Mouse (Mus musculus) hindbrain, embryonic 14.5 days (tissue): ENCODE results near the gene Tbc1d16. TPM values are rescaled to one million over a fixed set of nuclear protein-coding genes. Genes with fewer than 3 reads are reported as not detected.

ENCODE experiments used
- ATAC-seq: fragments of 200-750 bp; cut with Nextera tagmentation; 2 replicates; pipeline ENCODE4 v1.8.0; 2017; ENCODE audit warnings: moderate number of reproducible peaks, mild to moderate bottlenecking, moderate TSS enrichment, moderate library complexity; ENCODE audit not compliant: low FRiP score
- DNase-seq: peaks from one replicate; pipeline ENCODE4 v3.0.0-alpha.2; 2015; ENCODE audit warnings: low spot score
- H3K27ac ChIP-seq: fragments of 300-500 bp; sonication (generic); 2 replicates; pipeline ENCODE4 v1.5.1; 2014; ENCODE audit warnings: mild to moderate bottlenecking, moderate library complexity
- H3K27me3 ChIP-seq: fragments of 300-500 bp; sonication (generic); 2 replicates; pipeline ENCODE4 v1.6.1; 2014; ENCODE audit warnings: mild to moderate bottlenecking, low read length, mixed read lengths; ENCODE audit not compliant: control insufficient read depth, insufficient read depth
- H3K36me3 ChIP-seq: fragments of 300-500 bp; sonication (generic); replicated peaks from 2 replicates; pipeline ENCODE4 v1.6.1; 2014; ENCODE audit not compliant: control insufficient read depth, insufficient read depth
- H3K4me1 ChIP-seq: fragments of 300-500 bp; sonication (generic); replicated peaks from 2 replicates; pipeline ENCODE4 v1.6.1; 2014; ENCODE audit warnings: antibody characterized with exemption, low read length, mixed read lengths; ENCODE audit not compliant: control insufficient read depth, insufficient read depth
- H3K4me2 ChIP-seq: fragments of 300-500 bp; sonication (generic); replicated peaks from 2 replicates; pipeline ENCODE4 v1.6.1; 2014; ENCODE audit warnings: mild to moderate bottlenecking, moderate library complexity
- H3K4me3 ChIP-seq: fragments of 300-500 bp; sonication (generic); replicated peaks from 2 replicates; pipeline ENCODE4 v1.5.1; 2014; ENCODE audit warnings: mild to moderate bottlenecking, low read length
- H3K9ac ChIP-seq: fragments of 300-500 bp; sonication (generic); 2 replicates; pipeline ENCODE4 v1.6.1; 2014
- H3K9me3 ChIP-seq: fragments of 300-500 bp; sonication (generic); 2 replicates; pipeline ENCODE4 v1.6.1; 2016; ENCODE audit warnings: low read length; ENCODE audit not compliant: control insufficient read depth
- WGBS: fragments of 180-500 bp; shearing (Covaris S2); extraction: QIAGEN DNeasy Blood & Tissue Kit; methylation state at CpG from one replicate; pipeline ENCODE4 v1.1.7; 2014; 5-methylcytosine and 5-hydroxymethylcytosine counted together
- polyA plus RNA-seq: library from polyadenylated mRNA; unstranded; fragments of >200 nt; fragmentation: Nextera tagmentation; extraction: Ambion mirVana; gene quantifications from 2 replicates; pipeline ENCODE4 v1.2.1, GENCODE M21; 2014

Tbc1d16 gene
- polyA plus RNA-seq, 1 experiment from 2014 or later = 41.2 TPM

DNA sequence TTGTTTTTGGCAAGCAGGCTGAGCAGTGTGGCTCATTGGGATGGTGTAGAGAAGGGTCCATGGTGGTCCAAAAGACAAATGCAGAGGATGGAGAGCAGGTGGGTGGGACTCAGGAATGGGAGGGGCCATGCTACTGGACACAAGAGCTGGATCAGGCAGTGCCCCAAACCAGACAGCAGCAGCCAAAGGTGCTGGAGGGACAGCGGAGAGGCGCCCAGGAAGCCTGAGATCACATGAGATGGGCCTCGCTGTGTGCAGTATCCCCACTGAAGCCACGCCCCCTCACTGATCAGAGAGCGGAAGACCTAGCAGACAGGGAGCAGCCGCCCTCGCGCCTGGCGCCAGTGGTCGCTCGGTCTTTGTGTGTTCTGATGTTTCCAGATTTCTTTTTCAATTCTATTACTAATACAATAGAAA lies 10.0 kb upstream of the Tbc1d16 start:
- DNase-seq (no peak), ATAC-seq (peak; percentile 36; the same call in 1 of the 2 replicates)
- 23% methylated on average over 11 of the region's 11 CpGs for WGBS
- Histone ChIP-seq H3K4me3 (peak overlapping the region; percentile 14), H3K27ac (no peak overlapping the region), H3K4me2 (peak overlapping the region; percentile 47), H3K9ac (0 out of 2 replicates have a peak overlapping the region, but pooled peaks have one; percentile 16), H3K9me3 (no peaks in the 10 kb centered on the region), H3K27me3 (no peaks in the 10 kb centered on the region), H3K4me1 (0 out of 2 replicates have a peak, but pooled peaks cover 8% of the 10 kb centered on the region), H3K36me3 (peaks cover 19% of the 10 kb centered on the region)

DNA sequence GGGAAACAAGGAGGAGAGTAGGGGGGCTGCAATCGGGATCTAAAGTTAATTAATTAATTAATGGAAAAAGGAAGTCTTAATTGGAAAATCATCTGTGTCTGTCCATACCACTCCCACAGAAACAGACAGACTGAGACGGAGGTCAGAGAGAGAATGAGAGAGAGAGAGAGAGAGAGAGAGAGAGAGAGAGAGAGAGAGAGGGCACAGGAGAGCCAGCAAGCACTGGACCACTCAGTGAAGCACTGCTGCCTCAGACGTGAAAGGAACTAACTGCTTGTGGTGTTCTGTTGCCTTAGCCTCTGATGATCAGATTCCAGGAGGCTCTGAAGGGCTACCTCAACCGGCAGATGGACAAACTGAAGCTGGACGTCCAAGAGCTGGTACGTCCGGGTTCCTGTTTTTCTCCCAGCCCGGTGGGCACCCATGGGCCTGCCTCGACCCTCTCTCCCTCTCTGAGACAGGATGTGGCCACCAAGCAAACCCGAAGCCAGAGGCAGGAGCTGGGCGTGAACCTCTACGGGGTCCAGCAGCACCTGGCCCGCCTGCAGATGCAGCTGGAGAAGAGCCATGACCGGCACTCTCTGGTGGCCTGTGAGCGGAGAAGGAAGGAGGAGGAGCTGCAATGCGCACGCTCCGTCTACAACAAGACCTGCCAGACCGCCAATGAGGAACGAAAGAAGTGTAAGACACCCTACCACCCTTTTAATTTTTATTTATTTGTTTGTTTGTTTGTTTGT lies 9.4 kb upstream of the Tbc1d16 start:
- 39% methylated on average over 20 of the region's 20 CpGs for WGBS
- Histone ChIP-seq H3K4me1 (0 out of 2 replicates have a peak, but pooled peaks cover 8% of the 10 kb centered on the region), H3K27me3 (no peaks in the 10 kb centered on the region), H3K4me2 (peak overlapping the region; percentile 47), H3K4me3 (peak overlapping the region; percentile 14), H3K9me3 (no peaks in the 10 kb centered on the region), H3K36me3 (peaks cover 19% of the 10 kb centered on the region), H3K27ac (0 out of 2 replicates have a peak overlapping the region, but pooled peaks have one; percentile 43), H3K9ac (no peak overlapping the region)
- DNase-seq = no peak
- ATAC-seq = peak; percentile 39; the same call in 1 of the 2 replicates

DNA sequence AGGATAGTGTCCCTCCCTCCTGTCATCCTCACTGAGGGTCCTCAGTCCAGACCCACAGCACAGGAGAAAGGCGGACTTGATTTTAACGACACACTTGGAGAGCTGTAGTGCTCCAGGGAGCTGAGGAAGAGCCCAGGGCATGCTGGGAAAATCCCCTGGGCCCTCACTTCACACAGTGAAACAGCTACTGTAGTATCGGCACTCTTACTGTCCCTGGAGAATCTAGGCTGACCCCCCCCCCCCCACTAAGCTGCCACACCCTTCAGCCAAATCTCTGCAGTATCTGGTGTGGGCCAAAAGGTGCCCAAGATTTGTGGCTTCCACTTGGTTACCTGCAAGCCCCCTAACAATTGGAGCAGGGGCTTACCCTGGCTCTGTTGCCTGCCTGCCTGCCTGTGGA lies 8.7 kb upstream of the Tbc1d16 start:
- Histone ChIP-seq H3K36me3 (peaks cover 15% of the 10 kb centered on the region), H3K9me3 (no peaks in the 10 kb centered on the region), H3K4me2 (no peak overlapping the region), H3K4me3 (no peak overlapping the region), H3K4me1 (0 out of 2 replicates have a peak, but pooled peaks cover 8% of the 10 kb centered on the region), H3K27me3 (no peaks in the 10 kb centered on the region), H3K27ac (no peak overlapping the region), H3K9ac (no peak overlapping the region)
- DNase-seq (no peak), ATAC-seq (no peak)
- WGBS = 57% methylated on average over 3 of the region's 3 CpGs

DNA sequence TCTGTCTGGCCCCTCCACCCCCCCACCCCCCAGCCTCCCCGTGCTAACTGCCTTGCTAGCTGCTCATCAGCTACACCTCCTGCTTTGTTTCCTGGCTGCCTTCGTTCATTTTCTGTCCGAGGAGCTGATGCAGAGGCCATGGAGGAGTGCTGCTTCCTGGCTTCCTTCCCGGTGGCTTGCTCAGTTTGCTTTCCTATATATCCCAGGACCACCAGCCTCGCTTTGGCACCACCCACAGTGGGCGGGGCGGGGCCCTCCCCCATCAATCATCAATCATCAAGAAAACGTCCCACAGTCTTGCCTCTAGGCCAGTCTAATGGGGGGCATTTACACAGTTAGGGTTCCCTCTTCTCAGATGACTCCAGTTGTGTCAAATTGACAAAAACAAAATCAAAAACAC lies 8.1 kb upstream of the Tbc1d16 start:
- H3K27me3 ChIP-seq = no peaks in the 10 kb centered on the region
- H3K4me2 ChIP-seq = no peak overlapping the region
- DNase-seq (no peak), ATAC-seq (no peak)
- no peak overlapping the region for H3K27ac ChIP-seq
- H3K4me1 ChIP-seq = 0 out of 2 replicates have a peak, but pooled peaks cover 8% of the 10 kb centered on the region
- 31% methylated on average over 8 of the region's 8 CpGs for WGBS
- peaks cover 15% of the 10 kb centered on the region for H3K36me3 ChIP-seq
- no peaks in the 10 kb centered on the region for H3K9me3 ChIP-seq
- H3K9ac ChIP-seq = no peak overlapping the region
- no peak overlapping the region for H3K4me3 ChIP-seq

DNA sequence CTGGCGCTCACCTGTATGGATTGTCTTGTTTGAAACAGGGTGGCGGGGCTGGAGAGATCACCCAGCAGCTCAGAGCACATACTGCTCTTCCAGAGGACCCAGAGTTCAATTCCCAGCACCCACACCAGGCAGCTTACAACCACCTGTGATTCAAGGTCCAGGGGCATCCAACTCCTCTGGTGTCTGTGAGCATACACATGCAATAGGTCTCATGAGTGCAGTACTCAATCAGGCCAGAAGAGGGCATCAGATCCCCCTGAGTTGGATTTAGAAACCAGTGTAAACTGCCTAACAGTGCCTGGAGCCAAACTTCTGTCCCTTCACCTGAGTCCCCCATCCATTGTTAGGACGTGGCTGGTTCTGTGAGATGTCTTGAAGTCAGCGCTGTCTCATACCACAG lies 7.3 kb upstream of the Tbc1d16 start:
- WGBS = 83% methylated on average over 4 of the region's 4 CpGs
- Histone ChIP-seq H3K9ac (no peak overlapping the region), H3K27me3 (no peaks in the 10 kb centered on the region), H3K36me3 (peaks cover 11% of the 10 kb centered on the region), H3K27ac (no peak overlapping the region), H3K9me3 (no peaks in the 10 kb centered on the region), H3K4me3 (no peak overlapping the region), H3K4me2 (no peak overlapping the region), H3K4me1 (0 out of 2 replicates have a peak, but pooled peaks cover 9% of the 10 kb centered on the region)
- DNase-seq = no peak
- ATAC-seq = no peak

DNA sequence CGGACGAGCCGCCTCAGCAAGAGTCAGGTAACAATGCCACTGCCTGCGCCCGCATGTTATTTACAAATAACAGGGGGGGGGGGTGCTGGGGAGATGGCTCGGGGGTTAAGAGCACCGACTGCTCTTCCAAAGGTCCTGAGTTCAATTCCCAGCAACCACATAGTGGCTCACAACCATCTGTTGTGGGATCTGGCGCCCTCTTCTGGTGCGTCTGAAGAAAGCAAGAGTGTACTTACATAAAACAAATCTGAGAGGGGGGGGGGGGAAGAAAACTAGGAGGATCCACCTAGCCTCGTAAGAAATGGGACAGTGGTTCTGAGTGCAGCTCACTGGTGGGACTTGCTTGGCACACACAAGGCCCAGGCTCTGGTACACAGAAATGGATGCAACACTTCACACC lies 6.5 kb upstream of the Tbc1d16 start:
- no peak for ATAC-seq
- Histone ChIP-seq H3K4me2 (no peak overlapping the region), H3K36me3 (peaks cover 9% of the 10 kb centered on the region; the same call in 1 of the 2 replicates), H3K4me3 (no peak overlapping the region), H3K4me1 (peaks cover 18% of the 10 kb centered on the region; the same call in 1 of the 2 replicates), H3K9me3 (no peaks in the 10 kb centered on the region), H3K27me3 (no peaks in the 10 kb centered on the region), H3K27ac (no peak overlapping the region), H3K9ac (no peak overlapping the region)
- WGBS = 98% methylated on average over 10 of the region's 10 CpGs
- DNase-seq = no peak

DNA sequence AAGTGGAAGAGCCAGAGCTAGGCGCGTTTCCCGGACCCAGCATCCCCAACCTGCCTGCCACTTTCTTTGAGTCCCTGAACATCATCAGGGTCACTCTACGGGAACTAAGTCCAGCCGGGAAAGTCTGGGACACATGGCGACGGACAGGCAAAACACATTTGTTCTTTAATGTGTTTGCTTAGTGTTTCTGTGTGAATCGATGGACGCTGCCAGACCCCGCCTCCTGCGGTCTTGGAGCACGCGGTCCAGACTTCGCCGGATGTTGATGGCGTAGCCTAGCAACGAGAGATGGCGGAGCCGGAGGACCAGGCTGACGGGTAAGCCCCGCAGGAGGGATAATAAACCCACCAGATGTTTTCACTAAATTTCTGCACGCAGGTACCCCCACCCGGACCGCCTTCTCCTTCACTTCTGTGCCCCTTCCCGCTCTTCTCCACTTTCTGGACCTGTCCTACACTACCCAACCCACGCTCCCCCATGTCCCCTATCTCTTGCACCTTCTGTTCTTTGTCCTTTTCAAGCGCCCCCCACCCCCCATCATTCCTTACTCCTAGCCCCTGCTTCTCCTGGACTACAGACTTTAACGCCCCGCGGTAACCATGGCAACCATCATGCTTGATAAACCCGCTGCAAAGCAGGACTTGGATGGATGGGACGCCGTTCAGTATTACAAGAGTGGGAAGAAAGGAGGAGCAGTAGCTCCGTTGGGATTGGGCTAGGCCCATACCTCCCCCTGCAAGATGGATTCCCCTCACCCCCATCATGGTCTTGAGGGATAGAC lies 737 bp upstream of the Tbc1d16 start:
- WGBS = under 1% methylated on average over 34 of the region's 34 CpGs
- H3K36me3 ChIP-seq = no peaks in the 10 kb centered on the region

DNA sequence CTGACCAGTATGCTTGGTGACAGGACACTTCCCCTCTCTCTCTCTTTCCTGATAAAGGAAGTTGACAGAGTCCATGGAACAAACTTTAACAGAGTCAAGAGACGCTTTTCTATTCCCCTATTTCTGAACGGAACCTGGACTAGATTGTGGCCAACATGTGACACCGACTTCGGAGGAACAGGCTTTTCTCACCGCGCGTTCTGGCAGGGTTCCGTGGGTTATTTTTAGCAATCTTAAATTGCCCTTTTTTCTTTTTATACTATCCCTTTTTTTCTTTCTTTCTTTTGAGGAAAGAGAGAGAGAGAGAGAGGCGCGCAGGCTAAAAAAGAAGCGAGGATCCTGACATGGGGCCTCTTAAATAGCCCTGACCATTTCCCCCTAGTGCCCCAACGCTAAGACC lies 708 bp downstream of the Tbc1d16 start:
- H3K9me3 ChIP-seq = no peaks in the 10 kb centered on the region
- peaks cover 60% of the 10 kb centered on the region for H3K4me1 ChIP-seq
- no peak for DNase-seq
- peak overlapping the region; percentile 80; the same call in 1 of the 2 replicates for H3K27ac ChIP-seq
- H3K27me3 ChIP-seq = no peaks in the 10 kb centered on the region
- H3K36me3 ChIP-seq = no peaks in the 10 kb centered on the region
- 5% methylated on average over 12 of the region's 12 CpGs for WGBS
- peak overlapping the region; percentile 78 for H3K9ac ChIP-seq
- no peak for ATAC-seq
- peak overlapping the region; percentile 79 for H3K4me2 ChIP-seq
- peak overlapping the region; percentile 68 for H3K4me3 ChIP-seq

More for the DNA sequence above, 737 bp upstream of the Tbc1d16 start:
- H3K9ac ChIP-seq = peak overlapping the region; percentile 78
- H3K4me3 ChIP-seq = peak overlapping the region; percentile 68
- no peaks in the 10 kb centered on the region for H3K9me3 ChIP-seq
- ATAC-seq (peak; percentile 85), DNase-seq (peak; percentile 85)
- no peaks in the 10 kb centered on the region for H3K27me3 ChIP-seq
- peak overlapping the region; percentile 79 for H3K4me2 ChIP-seq
- peaks cover 46% of the 10 kb centered on the region for H3K4me1 ChIP-seq
- peak overlapping the region; percentile 80 for H3K27ac ChIP-seq

DNA sequence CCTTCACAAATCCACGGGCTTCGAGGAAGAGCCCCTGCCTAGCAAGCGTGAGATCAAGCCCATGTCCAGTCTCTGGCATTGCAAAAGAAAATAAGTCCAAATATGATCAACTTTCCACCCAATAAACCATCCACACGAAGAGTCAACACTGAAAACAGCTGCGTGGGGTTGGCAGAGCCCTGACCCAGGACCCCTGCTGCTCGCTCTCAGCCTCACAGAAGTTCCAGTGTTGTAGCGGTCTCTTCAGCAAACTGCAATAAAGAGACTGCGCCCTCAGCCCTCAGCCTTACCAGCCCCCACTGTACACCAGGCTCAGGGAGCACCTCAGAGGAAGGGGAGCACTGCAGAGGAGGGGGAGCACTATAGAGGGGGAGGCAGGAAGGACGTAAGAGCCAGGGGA lies 2.7 kb downstream of the Tbc1d16 start:
- Histone ChIP-seq H3K9ac (peak overlapping the region; percentile 5; the same call in 1 of the 2 replicates), H3K9me3 (no peaks in the 10 kb centered on the region), H3K4me2 (peak overlapping the region; percentile 79; the same call in 1 of the 2 replicates), H3K4me1 (peaks cover 75% of the 10 kb centered on the region), H3K27me3 (no peaks in the 10 kb centered on the region), H3K36me3 (no peaks in the 10 kb centered on the region), H3K4me3 (no peak overlapping the region), H3K27ac (no peak overlapping the region)
- WGBS = 67% methylated on average over 8 of the region's 9 CpGs
- DNase-seq (no peak), ATAC-seq (no peak)
